Mouse (Mus musculus) liver, embryonic 11.5 days (tissue): ENCODE data around the gene Atg4c. TPM values are rescaled to one million over a fixed set of nuclear protein-coding genes. Genes with fewer than 3 reads are reported as not detected.

Source experiments
- ATAC-seq: fragments of 200-750 bp; cut with Nextera tagmentation; replicated peaks from 2 replicates; pipeline ENCODE4 v1.8.0; 2017; ENCODE audit warnings: moderate number of reproducible peaks, mild to moderate bottlenecking, moderate TSS enrichment, moderate library complexity; ENCODE audit not compliant: low FRiP score
- DNase-seq: peaks from one replicate; pipeline ENCODE4 v3.0.0-alpha.2; 2017; ENCODE audit warnings: low spot score
- H3K27ac ChIP-seq: fragments of 300-500 bp; sonication (generic); 2 replicates; pipeline ENCODE4 v1.5.1; 2014; ENCODE audit warnings: mild to moderate bottlenecking, low read depth, low read length, control low read depth
- H3K27me3 ChIP-seq: fragments of 300-500 bp; sonication (generic); replicated peaks from 2 replicates; pipeline ENCODE4 v1.6.1; 2014; ENCODE audit warnings: low read length, mixed read lengths; ENCODE audit not compliant: control insufficient read depth, insufficient read depth
- H3K36me3 ChIP-seq: fragments of 300-500 bp; sonication (generic); 2 replicates; pipeline ENCODE4 v1.6.1; 2014; ENCODE audit warnings: mild to moderate bottlenecking, low read length, moderate library complexity, mixed read lengths; ENCODE audit not compliant: control insufficient read depth, insufficient read depth
- H3K4me1 ChIP-seq: fragments of 300-500 bp; sonication (generic); replicated peaks from 2 replicates; pipeline ENCODE4 v1.6.1; 2014; ENCODE audit warnings: low read length, mixed read lengths; ENCODE audit not compliant: control insufficient read depth, insufficient read depth
- H3K4me2 ChIP-seq: fragments of 300-500 bp; sonication (generic); 2 replicates; pipeline ENCODE4 v1.6.1; 2014; ENCODE audit warnings: mild to moderate bottlenecking, control low read depth, moderate library complexity
- H3K4me3 ChIP-seq: fragments of 300-500 bp; sonication (generic); 2 replicates; pipeline ENCODE4 v1.5.1; 2014; ENCODE audit warnings: low read depth, low read length, control low read depth
- H3K9ac ChIP-seq: fragments of 300-500 bp; sonication (generic); 2 replicates; pipeline ENCODE4 v1.6.1; 2014; ENCODE audit warnings: low read depth, low read length, control low read depth
- H3K9me3 ChIP-seq: fragments of 300-500 bp; sonication (generic); 2 replicates; pipeline ENCODE4 v1.6.1; 2016; ENCODE audit warnings: low read length, inconsistent platforms, mixed read lengths; ENCODE audit not compliant: control insufficient read depth
- WGBS: fragments of 180-500 bp; shearing (Covaris S2); extraction: QIAGEN DNeasy Blood & Tissue Kit; methylation state at CpG from one replicate; pipeline ENCODE4 v1.1.7; 2014; 5-methylcytosine and 5-hydroxymethylcytosine counted together
- polyA plus RNA-seq: library from polyadenylated mRNA; unstranded; fragments of >200 nt; fragmentation: Nextera tagmentation; extraction: Ambion mirVana; gene quantifications from 2 replicates; pipeline ENCODE4 v1.2.1, GENCODE M21; 2014

Gene Atg4c
- polyA plus RNA-seq, 1 experiment from 2014 or later = 8.7 TPM

DNA sequence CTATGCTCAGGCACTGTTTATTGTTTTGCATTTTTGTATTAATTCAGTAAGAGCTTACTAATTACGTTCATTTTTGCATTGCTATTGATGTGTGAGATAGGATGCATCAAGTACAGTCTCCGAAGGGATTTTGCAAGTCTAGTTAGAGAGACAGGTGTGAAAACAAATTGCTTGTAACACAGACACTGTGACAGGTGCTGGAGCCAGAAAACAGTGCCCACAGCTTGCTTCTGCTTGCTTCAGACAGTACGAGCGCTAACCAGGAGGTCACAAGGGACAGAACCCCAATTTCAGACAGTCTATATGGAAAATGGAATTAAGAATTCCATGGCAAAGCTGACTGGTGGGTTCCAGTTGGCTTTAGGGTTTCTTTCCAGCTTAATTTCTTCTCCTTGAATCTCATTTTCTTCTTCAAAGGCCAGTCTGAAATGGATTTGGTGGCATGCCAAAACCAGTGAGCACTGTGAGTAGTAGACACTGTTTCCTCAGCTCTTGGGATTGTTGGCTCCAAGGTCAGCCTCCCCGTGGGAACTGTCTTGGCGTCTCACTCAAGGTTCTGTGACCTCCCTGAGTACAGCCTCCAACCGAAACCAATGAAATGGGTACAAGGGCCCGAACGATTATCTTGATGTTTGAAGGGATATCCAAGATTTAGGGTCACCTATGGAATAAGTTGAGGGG, 11.9 kb upstream of the Atg4c start:
- Histone ChIP-seq H3K4me2 (no peak overlapping the region), H3K9me3 (no peaks in the 10 kb centered on the region), H3K27ac (no peak overlapping the region), H3K27me3 (no peaks in the 10 kb centered on the region), H3K4me1 (no peaks in the 10 kb centered on the region), H3K36me3 (no peaks in the 10 kb centered on the region), H3K9ac (no peak overlapping the region), H3K4me3 (no peak overlapping the region)
- ATAC-seq = no peak
- WGBS = 76% methylated on average over 9 of the region's 9 CpGs
- DNase-seq = no peak

GRCm38 (mm10) chr4:99182660-99183431, 10.9 kb upstream of the Atg4c start:
- ATAC-seq (no peak), DNase-seq (no peak)
- H3K27me3 ChIP-seq = no peaks in the 10 kb centered on the region
- no peak overlapping the region for H3K27ac ChIP-seq
- H3K4me2 ChIP-seq = no peak overlapping the region
- H3K9ac ChIP-seq = no peak overlapping the region
- H3K4me3 ChIP-seq = no peak overlapping the region
- H3K4me1 ChIP-seq = no peaks in the 10 kb centered on the region
- no peaks in the 10 kb centered on the region for H3K9me3 ChIP-seq
- 76% methylated on average over 20 of the region's 20 CpGs for WGBS
- no peaks in the 10 kb centered on the region for H3K36me3 ChIP-seq

GRCm38 (mm10) chr4:99184678-99185077, 9.1 kb upstream of the Atg4c start:
- no peak overlapping the region for H3K9ac ChIP-seq
- H3K27ac ChIP-seq = no peak overlapping the region
- no peaks in the 10 kb centered on the region for H3K27me3 ChIP-seq
- no peaks in the 10 kb centered on the region for H3K9me3 ChIP-seq
- H3K36me3 ChIP-seq = no peaks in the 10 kb centered on the region
- DNase-seq (no peak), ATAC-seq (no peak)
- no peaks in the 10 kb centered on the region for H3K4me1 ChIP-seq
- no peak overlapping the region for H3K4me3 ChIP-seq
- H3K4me2 ChIP-seq = no peak overlapping the region
- 72% methylated on average over 4 of the region's 4 CpGs for WGBS

DNA sequence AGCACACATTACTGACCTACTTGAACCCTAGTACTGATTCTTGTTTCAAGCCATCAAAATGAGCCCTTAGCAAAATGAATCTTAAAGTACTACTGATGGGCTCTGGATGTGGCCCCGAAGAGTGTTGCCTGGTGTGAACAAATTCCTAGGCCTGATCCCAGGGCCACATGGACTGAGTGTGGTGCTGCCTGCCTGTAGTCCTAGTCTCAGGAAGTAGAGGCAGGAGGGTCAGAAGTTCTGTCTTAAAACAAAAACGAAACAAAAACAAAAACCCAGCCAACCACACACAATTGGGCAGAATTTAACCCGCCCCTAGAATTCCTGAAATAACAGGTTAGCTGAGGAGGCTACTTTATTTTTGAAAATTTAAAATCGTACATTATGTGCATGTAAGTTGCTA, 8.4 kb upstream of the Atg4c start:
- no peak for ATAC-seq
- Histone ChIP-seq H3K4me1 (no peaks in the 10 kb centered on the region), H3K36me3 (no peaks in the 10 kb centered on the region), H3K27me3 (no peaks in the 10 kb centered on the region), H3K27ac (no peak overlapping the region), H3K4me2 (no peak overlapping the region), H3K9ac (no peak overlapping the region), H3K4me3 (no peak overlapping the region), H3K9me3 (no peaks in the 10 kb centered on the region)
- no peak for DNase-seq
- 77% methylated on average over 4 of the region's 4 CpGs for WGBS

DNA sequence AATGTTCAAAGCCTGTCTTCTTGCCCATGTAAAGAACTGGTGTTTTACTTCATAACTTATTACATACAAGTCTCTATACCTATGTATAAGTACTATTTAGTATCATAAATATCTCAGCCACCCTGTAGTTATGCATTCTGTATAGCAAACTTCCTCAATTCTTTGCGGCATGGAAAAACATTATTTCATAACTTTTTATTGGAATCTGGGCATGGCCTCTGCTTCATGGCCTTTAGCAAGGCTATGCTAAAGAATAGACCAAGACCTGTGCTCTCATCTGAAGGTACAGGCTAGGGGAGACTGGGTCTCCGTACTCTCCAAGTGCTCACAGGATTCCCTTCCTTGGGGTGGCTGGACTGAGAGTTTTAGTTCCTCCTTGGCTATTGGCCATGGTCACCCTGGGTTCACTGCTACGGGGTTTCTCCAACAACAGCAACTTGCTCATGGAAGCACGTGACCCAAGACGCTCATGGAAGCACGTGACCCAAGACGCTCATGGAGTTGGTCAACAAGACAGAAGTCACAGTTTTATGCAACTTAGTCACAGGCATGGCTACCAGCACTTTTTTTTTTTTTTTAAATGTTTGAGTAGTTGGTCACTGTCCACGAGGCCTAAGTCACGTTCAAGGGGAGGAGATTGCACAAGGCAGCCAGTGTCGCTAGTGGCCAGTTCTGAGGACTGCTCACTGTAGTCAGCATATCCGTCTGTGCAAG, 7.2 kb upstream of the Atg4c start:
- Histone ChIP-seq H3K4me1 (no peaks in the 10 kb centered on the region), H3K27me3 (no peaks in the 10 kb centered on the region), H3K9ac (no peak overlapping the region), H3K36me3 (no peaks in the 10 kb centered on the region), H3K4me3 (no peak overlapping the region), H3K4me2 (no peak overlapping the region), H3K9me3 (no peaks in the 10 kb centered on the region), H3K27ac (no peak overlapping the region)
- no peak for ATAC-seq
- WGBS = 88% methylated on average over 11 of the region's 11 CpGs
- DNase-seq = no peak

DNA sequence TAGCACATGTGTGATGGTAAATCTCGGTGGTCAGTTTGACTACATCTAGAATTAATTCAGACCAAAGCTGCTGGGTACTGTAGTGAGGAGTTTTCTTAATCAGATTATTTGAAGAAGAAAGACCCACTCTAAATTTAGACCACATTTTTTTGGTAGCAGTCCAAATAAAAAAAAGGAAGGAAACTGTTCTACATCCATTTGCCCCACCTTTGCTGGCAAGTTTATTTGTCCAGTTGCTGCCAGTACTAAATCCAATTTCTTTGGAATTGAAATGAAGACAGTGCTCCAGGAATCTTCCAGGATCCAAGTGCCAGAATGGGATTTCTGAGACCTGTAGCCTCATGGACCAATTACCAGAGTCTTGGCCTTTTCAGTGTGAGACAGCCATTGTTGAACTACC, 1.1 kb upstream of the Atg4c start:
- Histone ChIP-seq H3K4me2 (no peak overlapping the region), H3K9ac (no peak overlapping the region), H3K27ac (no peak overlapping the region), H3K27me3 (no peaks in the 10 kb centered on the region), H3K9me3 (no peaks in the 10 kb centered on the region), H3K36me3 (no peaks in the 10 kb centered on the region), H3K4me1 (peaks cover 3% of the 10 kb centered on the region; the same call in 1 of the 2 replicates), H3K4me3 (no peak overlapping the region)
- DNase-seq = no peak
- ATAC-seq = no peak
- WGBS = 62% methylated on average over 1 of the region's 1 CpGs

GRCm38 (mm10) chr4:99193214-99193613, 520 bp upstream of the Atg4c start:
- Histone ChIP-seq H3K27ac (no peak overlapping the region), H3K4me2 (peak overlapping the region; percentile 74)
- no peak for DNase-seq

DNA sequence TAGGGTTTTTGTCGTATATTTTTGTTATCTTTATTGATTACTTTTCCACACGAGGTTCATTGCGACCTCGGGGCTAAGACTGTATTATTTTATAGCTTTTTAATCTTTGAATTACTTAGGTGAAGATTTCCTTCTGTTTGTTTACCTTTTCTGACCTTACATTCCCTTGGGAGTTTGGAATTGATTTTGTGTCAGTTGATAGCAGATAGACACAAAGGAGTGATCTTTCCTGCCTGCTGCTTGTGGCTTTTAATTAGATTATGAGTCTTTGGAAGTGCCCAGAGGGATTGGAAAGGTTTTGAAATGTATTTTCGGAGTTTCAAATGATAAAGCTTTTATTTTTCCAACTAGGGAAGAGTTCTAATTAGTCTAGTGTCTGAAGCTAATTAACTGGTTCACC, 1.1 kb downstream of the Atg4c start:
- no peaks in the 10 kb centered on the region for H3K9me3 ChIP-seq
- no peaks in the 10 kb centered on the region for H3K27me3 ChIP-seq
- ATAC-seq = no peak
- H3K36me3 ChIP-seq = no peaks in the 10 kb centered on the region
- WGBS = 35% methylated on average over 5 of the region's 5 CpGs
- H3K27ac ChIP-seq = no peak overlapping the region
- peak overlapping the region; percentile 74 for H3K4me2 ChIP-seq
- peak overlapping the region; percentile 77 for H3K4me3 ChIP-seq
- no peak for DNase-seq
- peaks cover 3% of the 10 kb centered on the region; the same call in 1 of the 2 replicates for H3K4me1 ChIP-seq
- no peak overlapping the region for H3K9ac ChIP-seq

More at GRCm38 (mm10) chr4:99193214-99193613, 520 bp upstream of the Atg4c start:
- Histone ChIP-seq H3K4me3 (peak overlapping the region; percentile 77), H3K9me3 (no peaks in the 10 kb centered on the region), H3K36me3 (no peaks in the 10 kb centered on the region), H3K9ac (no peak overlapping the region; the same call in 1 of the 2 replicates), H3K27me3 (no peaks in the 10 kb centered on the region), H3K4me1 (peaks cover 3% of the 10 kb centered on the region; the same call in 1 of the 2 replicates)
- ATAC-seq = no peak
- WGBS = 52% methylated on average over 6 of the region's 6 CpGs
